Mouse (Mus musculus) ovary, postnatal 36 days (tissue): ENCODE measurements around the gene Adrm1.
"Not testable (repeated sequence)": the region's sequence is repeated elsewhere in the genome, so short reads cannot be mapped to it uniquely, and the experiment has no call there.

ENCODE experiments used
- DNase-seq: peaks from one replicate; pipeline ENCODE4 v3.0.0; 2022; ENCODE audit warnings: low spot score, mixed read lengths

The Adrm1 gene

GRCm38 (mm10) chr2:180170806-180171521 is at the start of gene Adrm1:
Gene Adrm1, plus strand, starts transcription at chr2:180171485.
- peak; percentile 99 for DNase-seq

GRCm38 (mm10) chr2:180124192-180124591 is 47.1 kb upstream of the Adrm1 start:
- DNase-seq: no peak

- DNase-seq: no peak
These were observed 45.1 kb upstream of the Adrm1 start for GRCm38 (mm10) chr2:180126195-180126594.

GRCm38 (mm10) chr2:180127675-180128074 is 43.6 kb upstream of the Adrm1 start:
- no peak for DNase-seq

- DNase-seq: no peak
These were observed 38.1 kb upstream of the Adrm1 start for GRCm38 (mm10) chr2:180133231-180133630.

GRCm38 (mm10) chr2:180133911-180134310 is 37.4 kb upstream of the Adrm1 start:
- DNase-seq: no peak

GRCm38 (mm10) chr2:180135414-180135813 is 35.9 kb upstream of the Adrm1 start:
- no peak for DNase-seq

GRCm38 (mm10) chr2:180146091-180146490 is 25.2 kb upstream of the Adrm1 start:
- DNase-seq: no peak

GRCm38 (mm10) chr2:180147379-180147778 is 23.9 kb upstream of the Adrm1 start:
- no peak for DNase-seq

GRCm38 (mm10) chr2:180148551-180148950 is 22.7 kb upstream of the Adrm1 start:
- no peak for DNase-seq

GRCm38 (mm10) chr2:180154796-180155195 is 16.5 kb upstream of the Adrm1 start:
- peak; percentile 16 for DNase-seq

- no peak for DNase-seq
These were observed 12.7 kb upstream of the Adrm1 start for GRCm38 (mm10) chr2:180158627-180159026.

- no peak for DNase-seq
These were observed 5.4 kb upstream of the Adrm1 start for GRCm38 (mm10) chr2:180165855-180166254.

GRCm38 (mm10) chr2:180166869-180167268 is 4.4 kb upstream of the Adrm1 start:
- DNase-seq: no peak

GRCm38 (mm10) chr2:180170151-180170805 is 1.0 kb upstream of the Adrm1 start:
- no peak for DNase-seq

- no peak for DNase-seq
These were observed 311 bp downstream of the Adrm1 start for GRCm38 (mm10) chr2:180171522-180172070.

GRCm38 (mm10) chr2:180172152-180172551 is 867 bp downstream of the Adrm1 start:
- DNase-seq: no peak

GRCm38 (mm10) chr2:180173163-180173562 is 1.9 kb downstream of the Adrm1 start:
- DNase-seq: no peak

GRCm38 (mm10) chr2:180173711-180174110 is 2.4 kb downstream of the Adrm1 start:
- DNase-seq: not testable (repeated sequence)

GRCm38 (mm10) chr2:180174121-180174520 is 2.8 kb downstream of the Adrm1 start:
- DNase-seq: no peak

- DNase-seq: no peak
These were observed 4.4 kb downstream of the Adrm1 start for GRCm38 (mm10) chr2:180175725-180176124.

GRCm38 (mm10) chr2:180181542-180181941 is 10.3 kb downstream of the Adrm1 start:
- DNase-seq: no peak

GRCm38 (mm10) chr2:180184011-180184751 is 12.9 kb downstream of the Adrm1 start:
- no peak for DNase-seq
